29 mouse cellular contexts compared by ENCODE assay signal in the genomic region with DNA sequence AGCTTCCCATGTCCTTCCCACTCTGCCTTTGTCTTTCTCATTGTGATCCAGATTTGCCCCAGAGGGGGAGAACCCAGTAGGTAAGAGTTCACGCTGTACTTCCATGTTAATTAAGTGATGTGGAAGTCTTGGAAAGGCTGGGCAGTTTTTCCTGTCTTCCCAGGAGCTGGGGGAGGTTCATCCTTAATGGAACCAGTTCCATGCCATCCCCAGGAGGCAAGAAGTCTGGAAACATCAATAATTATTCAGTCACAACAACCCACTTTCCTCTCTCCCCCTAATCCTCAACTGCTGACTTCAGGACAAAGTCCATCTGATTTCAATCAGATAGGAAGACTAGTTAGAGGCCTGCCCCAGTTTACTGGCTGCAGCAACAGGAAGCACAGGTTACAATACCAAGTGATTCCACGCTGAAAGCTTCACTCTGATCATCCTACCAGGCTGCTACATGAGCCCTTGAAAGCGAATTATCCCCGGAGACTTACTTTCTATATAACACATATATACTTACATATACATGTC.
DNase-seq lines count a peak whose midpoint lies in the region; ATAC-seq and TF ChIP-seq lines count a peak whose summit lies in the region.
"Had no signal": no experiment of that assay in that cellular context is flagged by ENCODE, and none has a peak within 500 bp of the region (broad histone marks: within the 10 kb centered on the region; RNA-seq: fewer than 3 reads in every experiment).

No protein-coding gene starts in this region.

- no peak overlapping the region for H3K9ac ChIP-seq in intestine, postnatal 0 days (ENCODE audit: low read depth, low read length)
- H3K9ac ChIP-seq in forebrain, embryonic 14.5 days (ENCODE audit: low read length): no peak overlapping the region
- H3K9ac ChIP-seq in midbrain, embryonic 11.5 days (ENCODE audit: low read length): no peak overlapping the region
- H3K9ac ChIP-seq: embryonic facial prominence, embryonic 13.5 days; heart, embryonic 12.5 days; heart, embryonic 15.5 days; hindbrain, embryonic 14.5 days had no signal

- H3K27ac ChIP-seq in intestine, postnatal 0 days (ENCODE audit: low read depth, low read length): no peak overlapping the region
- no peak overlapping the region for H3K27ac ChIP-seq in forebrain, embryonic 14.5 days (ENCODE audit: low read depth, low read length)
- no peak overlapping the region for H3K27ac ChIP-seq in forebrain, embryonic 10.5 days
- no peak overlapping the region for H3K27ac ChIP-seq in midbrain, embryonic 11.5 days (ENCODE audit: low read depth, low read length)
- H3K27ac ChIP-seq: embryonic facial prominence, embryonic 10.5 days; embryonic facial prominence, embryonic 13.5 days; heart, embryonic 15.5 days; hindbrain, embryonic 14.5 days; hindbrain, postnatal 0 days had no signal

- 0 out of 2 replicates have a peak, but pooled peaks cover 4% of the 10 kb centered on the region for H3K4me1 ChIP-seq in intestine, postnatal 0 days (replicated peaks; ENCODE audit: control insufficient read depth, insufficient read depth, low read length)
- no peaks in the 10 kb centered on the region for H3K4me1 ChIP-seq in forebrain, embryonic 14.5 days (ENCODE audit: control insufficient read depth, insufficient read depth, low read length)
- H3K4me1 ChIP-seq in forebrain, embryonic 10.5 days: no peaks in the 10 kb centered on the region
- H3K4me1 ChIP-seq in midbrain, embryonic 11.5 days (ENCODE audit: control insufficient read depth, insufficient read depth, low read length): no peaks in the 10 kb centered on the region
- H3K4me1 ChIP-seq: embryonic facial prominence, embryonic 13.5 days; heart, embryonic 12.5 days; heart, embryonic 15.5 days had no signal

- DNase-seq in ZHBTc4 (ENCODE audit: low read depth, low spot score): peak; percentile 18
- DNase-seq in gonadal fat pad, adult 2 months (ENCODE audit: low read depth): peak; percentile 96
- peak; percentile 51 for DNase-seq in yolk sac, embryonic 10.5 days (ENCODE audit: low spot score)
- no peak for DNase-seq in forebrain, embryonic 14.5 days (ENCODE audit: low spot score)
- DNase-seq in forebrain, embryonic 10.5 days (ENCODE audit: extremely low spot score, low spot score): no peak
- no peak for DNase-seq in midbrain, embryonic 11.5 days (ENCODE audit: low spot score, missing footprints)
- DNase-seq: adrenal gland, postnatal 10 days; cerebellum, adult 11 months; cerebellum, adult 2 months; cerebellum, adult 9-11 months; cerebellum, postnatal 25 days; embryo, embryonic 11 days; gastrocnemius, postnatal 10 days; gastrocnemius, postnatal 36 days; heart, adult 18-20 months; heart, postnatal 10 days; heart, postnatal 4 days; kidney, adult 18-20 months had no signal

- H3K36me3 ChIP-seq in intestine, postnatal 0 days (ENCODE audit: control insufficient read depth, insufficient read depth): no peaks in the 10 kb centered on the region
- no peaks in the 10 kb centered on the region for H3K36me3 ChIP-seq in forebrain, embryonic 14.5 days (ENCODE audit: control insufficient read depth, insufficient read depth, low read length)
- H3K36me3 ChIP-seq in forebrain, embryonic 10.5 days (replicated peaks): no peaks in the 10 kb centered on the region
- H3K36me3 ChIP-seq in midbrain, embryonic 11.5 days (ENCODE audit: control insufficient read depth, insufficient read depth, low read length): no peaks in the 10 kb centered on the region
- H3K36me3 ChIP-seq: embryonic facial prominence, embryonic 10.5 days; embryonic facial prominence, embryonic 13.5 days; heart, embryonic 12.5 days; heart, embryonic 15.5 days had no signal

- no peaks in the 10 kb centered on the region for H3K9me3 ChIP-seq in intestine, postnatal 0 days (ENCODE audit: control insufficient read depth)
- no peaks in the 10 kb centered on the region for H3K9me3 ChIP-seq in forebrain, embryonic 14.5 days (replicated peaks; ENCODE audit: control insufficient read depth, low read length)
- H3K9me3 ChIP-seq in forebrain, embryonic 10.5 days: no peaks in the 10 kb centered on the region
- no peaks in the 10 kb centered on the region for H3K9me3 ChIP-seq in midbrain, embryonic 11.5 days (ENCODE audit: control insufficient read depth, low read length)
- H3K9me3 ChIP-seq: embryonic facial prominence, embryonic 10.5 days; embryonic facial prominence, embryonic 13.5 days; heart, embryonic 12.5 days; heart, embryonic 15.5 days had no signal

- no peaks in the 10 kb centered on the region for H3K27me3 ChIP-seq in intestine, postnatal 0 days (replicated peaks; ENCODE audit: control insufficient read depth, insufficient read depth, low read length)
- no peaks in the 10 kb centered on the region for H3K27me3 ChIP-seq in forebrain, embryonic 14.5 days (replicated peaks; ENCODE audit: control insufficient read depth, insufficient read depth, low read length)
- no peaks in the 10 kb centered on the region for H3K27me3 ChIP-seq in forebrain, embryonic 10.5 days (ENCODE audit: poor library complexity, severe bottlenecking)
- no peaks in the 10 kb centered on the region for H3K27me3 ChIP-seq in midbrain, embryonic 11.5 days (ENCODE audit: control insufficient read depth, insufficient read depth, low read length)
- H3K27me3 ChIP-seq: embryonic facial prominence, embryonic 13.5 days; heart, embryonic 12.5 days; heart, embryonic 15.5 days had no signal

- WGBS in intestine, postnatal 0 days: 58% methylated on average over 4 of the region's 4 CpGs
- 72% methylated on average over 4 of the region's 4 CpGs for WGBS in forebrain, embryonic 14.5 days
- WGBS in forebrain, embryonic 10.5 days: 69% methylated on average over 4 of the region's 4 CpGs
- 71% methylated on average over 4 of the region's 4 CpGs for WGBS in midbrain, embryonic 11.5 days

- peak; percentile 82 for ATAC-seq in intestine, postnatal 0 days
- ATAC-seq in forebrain, embryonic 14.5 days: no peak
- ATAC-seq in midbrain, embryonic 11.5 days (ENCODE audit: low FRiP score): no peak
- ATAC-seq: CD4-positive, CD25-positive, alpha-beta regulatory T cell, adult 4 months; forebrain, embryonic 16.5 days; hindbrain, postnatal 0 days; inflammation-experienced regulatory T-cells, adult 6 months had no signal

- no peak overlapping the region for H3K4me3 ChIP-seq in intestine, postnatal 0 days (ENCODE audit: low read depth, low read length)
- H3K4me3 ChIP-seq in forebrain, embryonic 14.5 days (ENCODE audit: low read depth, low read length): no peak overlapping the region
- no peak overlapping the region for H3K4me3 ChIP-seq in forebrain, embryonic 10.5 days
- no peak overlapping the region for H3K4me3 ChIP-seq in midbrain, embryonic 11.5 days (ENCODE audit: low read depth, low read length)
- H3K4me3 ChIP-seq: embryonic facial prominence, embryonic 10.5 days; embryonic facial prominence, embryonic 13.5 days; erythroblast, embryonic 14.5 days; heart, embryonic 12.5 days; heart, embryonic 15.5 days had no signal

- TF ChIP-seq CTCF in intestine, postnatal 0 days (IDR thresholded peaks at IDR 0.05; ENCODE audit: low read depth): no peak

- no peak overlapping the region for H3K4me2 ChIP-seq in intestine, postnatal 0 days (replicated peaks; ENCODE audit: low read depth)
- H3K4me2 ChIP-seq in forebrain, embryonic 14.5 days (ENCODE audit: low read length): no peak overlapping the region
- no peak overlapping the region for H3K4me2 ChIP-seq in midbrain, embryonic 11.5 days
- H3K4me2 ChIP-seq: embryonic facial prominence, embryonic 13.5 days; heart, embryonic 12.5 days; heart, embryonic 15.5 days; hindbrain, embryonic 14.5 days had no signal

Comparison
In these comparisons a context has a peak if more than half of its experiments do, and no peak if none do; other contexts are left out.
1. DNase-seq: peak in ZHBTc4 (single experiment), gonadal fat pad, adult 2 months (single experiment) and yolk sac, embryonic 10.5 days (single experiment); none in forebrain, embryonic 14.5 days (single experiment), forebrain, embryonic 10.5 days (single experiment) and midbrain, embryonic 11.5 days (single experiment).